Mouse (Mus musculus): ENCODE measurements at regions not wholly inside any gene's neighbourhood (a gene's known extent, or its start where the extent isn't known, plus 50 kb on each side); places are given as distances from the start of the nearest gene placed in this dataset.

GRCm38 (mm10) chr9:113342131-113342530 is 365.9 kb downstream of the Pdcd6ip start:
- Histone ChIP-seq H3K9ac (ENCODE audit: low read depth, low read length) (no peak overlapping the region), H3K27me3 (replicated peaks; ENCODE audit: control insufficient read depth, insufficient read depth, low read length) (no peaks in the 10 kb centered on the region), H3K4me3 (ENCODE audit: low read depth, low read length) (no peak overlapping the region), H3K27ac (replicated peaks; ENCODE audit: low read depth, low read length) (no peak overlapping the region), H3K36me3 (ENCODE audit: control insufficient read depth, insufficient read depth, low read length) (no peaks in the 10 kb centered on the region), H3K9me3 (ENCODE audit: control insufficient read depth, low read length) (no peaks in the 10 kb centered on the region), H3K4me2 (ENCODE audit: low read depth, low read length) (no peak overlapping the region), H3K4me1 (ENCODE audit: control insufficient read depth, insufficient read depth, low read length) (no peaks in the 10 kb centered on the region)
- WGBS: 74% methylated on average over 7 of the region's 7 CpGs
- ATAC-seq (ENCODE audit: low read depth) (no peak), DNase-seq (ENCODE audit: low spot score) (no peak)

- no peak overlapping the region for H3K4me2 ChIP-seq (ENCODE audit: low read depth, low read length)
- DNase-seq (ENCODE audit: low spot score) (no peak), ATAC-seq (ENCODE audit: low read depth) (no peak)
- H3K4me1 ChIP-seq (ENCODE audit: control insufficient read depth, insufficient read depth, low read length): no peaks in the 10 kb centered on the region
- H3K27ac ChIP-seq (replicated peaks; ENCODE audit: low read depth, low read length): no peak overlapping the region
- H3K4me3 ChIP-seq (ENCODE audit: low read depth, low read length): no peak overlapping the region
- H3K9me3 ChIP-seq (ENCODE audit: control insufficient read depth, low read length): no peaks in the 10 kb centered on the region
- WGBS: 57% methylated on average over 6 of the region's 6 CpGs
- no peak overlapping the region for H3K9ac ChIP-seq (ENCODE audit: low read depth, low read length)
- no peaks in the 10 kb centered on the region for H3K36me3 ChIP-seq (ENCODE audit: control insufficient read depth, insufficient read depth, low read length)
- no peaks in the 10 kb centered on the region for H3K27me3 ChIP-seq (replicated peaks; ENCODE audit: control insufficient read depth, insufficient read depth, low read length)
These were observed 367.2 kb downstream of the Pdcd6ip start for GRCm38 (mm10) chr9:113340838-113341237.

DNA sequence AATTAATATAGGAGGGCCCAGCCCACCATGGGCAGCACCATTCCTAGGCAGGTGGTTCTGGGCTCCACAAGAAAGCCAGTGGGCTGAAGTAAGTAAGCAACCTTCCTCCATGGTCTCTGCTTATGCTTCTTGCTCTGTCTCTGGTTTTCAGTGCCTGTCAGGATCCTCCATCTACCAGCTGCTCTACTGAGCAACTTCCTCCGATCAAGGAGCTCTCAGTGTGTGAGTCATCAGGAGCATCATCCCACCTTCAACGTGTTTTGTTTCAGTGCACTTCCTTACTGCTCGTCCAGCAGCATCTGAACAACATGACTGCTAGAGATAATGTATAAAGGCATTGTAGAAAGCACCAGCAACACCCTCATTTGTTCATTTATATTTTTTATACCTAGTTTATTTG is 368.0 kb downstream of the Pdcd6ip start:
- Histone ChIP-seq H3K36me3 (ENCODE audit: control insufficient read depth, insufficient read depth, low read length) (no peaks in the 10 kb centered on the region), H3K27ac (replicated peaks; ENCODE audit: low read depth, low read length) (no peak overlapping the region), H3K9ac (ENCODE audit: low read depth, low read length) (no peak overlapping the region), H3K9me3 (ENCODE audit: control insufficient read depth, low read length) (no peaks in the 10 kb centered on the region), H3K27me3 (replicated peaks; ENCODE audit: control insufficient read depth, insufficient read depth, low read length) (no peaks in the 10 kb centered on the region), H3K4me2 (ENCODE audit: low read depth, low read length) (no peak overlapping the region), H3K4me3 (ENCODE audit: low read depth, low read length) (no peak overlapping the region), H3K4me1 (ENCODE audit: control insufficient read depth, insufficient read depth, low read length) (no peaks in the 10 kb centered on the region)
- 88% methylated on average over 3 of the region's 3 CpGs for WGBS
- no peak for ATAC-seq (ENCODE audit: low read depth)
- no peak for DNase-seq (ENCODE audit: low spot score)

DNA sequence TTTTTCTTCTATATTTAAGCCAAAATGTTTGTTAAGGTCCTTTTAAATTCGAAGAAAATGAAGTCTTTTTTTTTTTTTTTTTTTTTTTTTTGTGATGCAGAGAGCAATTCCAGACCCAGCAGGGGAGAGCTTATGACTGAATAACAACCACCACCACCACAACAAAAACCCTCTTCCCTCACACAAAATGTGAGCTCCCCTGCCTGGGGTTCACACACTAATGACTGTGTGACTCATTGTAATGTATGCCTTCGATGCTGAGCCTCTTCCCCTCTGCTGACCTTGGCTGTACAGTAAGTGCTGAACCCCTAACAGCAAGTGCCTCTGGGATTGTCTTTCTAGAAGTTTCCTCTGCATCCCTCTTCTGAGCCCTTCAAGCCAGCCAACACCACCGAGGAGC is 383.6 kb downstream of the Pdcd6ip start:
- Histone ChIP-seq H3K4me2 (ENCODE audit: low read depth, low read length) (no peak overlapping the region), H3K36me3 (ENCODE audit: control insufficient read depth, insufficient read depth, low read length) (no peaks in the 10 kb centered on the region), H3K27ac (replicated peaks; ENCODE audit: low read depth, low read length) (no peak overlapping the region), H3K27me3 (replicated peaks; ENCODE audit: control insufficient read depth, insufficient read depth, low read length) (no peaks in the 10 kb centered on the region), H3K4me3 (ENCODE audit: low read depth, low read length) (no peak overlapping the region), H3K4me1 (ENCODE audit: control insufficient read depth, insufficient read depth, low read length) (no peaks in the 10 kb centered on the region), H3K9ac (ENCODE audit: low read depth, low read length) (no peak overlapping the region), H3K9me3 (ENCODE audit: control insufficient read depth, low read length) (no peaks in the 10 kb centered on the region)
- DNase-seq (ENCODE audit: low spot score) (no peak), ATAC-seq (ENCODE audit: low read depth) (no peak)
- 63% methylated on average over 3 of the region's 3 CpGs for WGBS

DNA sequence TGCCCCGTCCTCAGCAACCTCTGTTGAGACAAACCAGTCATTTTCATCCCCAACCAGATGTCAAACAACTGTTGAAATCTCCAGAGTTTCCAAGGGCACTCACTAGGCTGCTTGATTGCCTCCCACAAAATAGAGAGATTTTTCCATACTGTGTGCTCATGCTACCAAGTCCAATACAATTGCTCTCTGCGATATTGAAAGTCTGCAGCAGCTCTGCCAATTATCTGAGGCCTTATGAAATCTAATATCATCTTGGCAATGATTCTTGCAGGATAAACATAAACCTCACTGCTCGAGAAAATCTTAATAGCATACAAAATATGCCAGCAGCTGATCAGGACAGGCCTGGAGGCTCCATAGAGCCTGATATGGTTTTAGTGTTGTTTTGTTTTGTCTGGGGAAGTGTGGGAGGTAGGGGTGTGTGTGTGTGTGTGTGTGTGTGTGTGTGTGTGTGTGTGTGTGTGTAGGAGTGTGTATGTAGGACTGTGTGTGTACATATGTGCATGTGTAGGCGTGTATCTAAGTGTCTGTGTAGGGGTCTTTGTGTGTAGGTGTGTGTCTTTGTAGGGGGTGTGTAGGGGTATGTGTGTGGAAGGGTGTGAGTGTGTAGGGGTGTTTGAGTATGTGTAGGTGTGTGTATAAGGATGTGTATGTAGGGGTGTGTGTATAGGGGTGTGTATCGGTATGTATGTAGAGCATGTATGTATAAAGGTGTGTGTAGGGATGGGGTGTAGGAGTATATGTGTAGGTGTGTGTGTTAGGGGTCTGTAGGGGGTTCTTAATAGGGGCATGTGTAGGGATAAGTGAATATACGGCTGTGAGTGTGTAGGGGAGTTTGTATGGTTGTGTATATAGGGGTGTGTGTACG is 398.1 kb downstream of the Pdcd6ip start:
- no peak overlapping the region for H3K27ac ChIP-seq (replicated peaks; ENCODE audit: low read depth, low read length)
- H3K4me3 ChIP-seq (ENCODE audit: low read depth, low read length): no peak overlapping the region
- no peaks in the 10 kb centered on the region for H3K4me1 ChIP-seq (ENCODE audit: control insufficient read depth, insufficient read depth, low read length)
- DNase-seq (ENCODE audit: low spot score) (peak; percentile 75), ATAC-seq (ENCODE audit: low read depth) (peak; percentile 70)
- WGBS: 70% methylated on average over 7 of the region's 7 CpGs
- H3K9ac ChIP-seq (ENCODE audit: low read depth, low read length): no peak overlapping the region
- no peak overlapping the region for H3K4me2 ChIP-seq (ENCODE audit: low read depth, low read length)
- H3K36me3 ChIP-seq (ENCODE audit: control insufficient read depth, insufficient read depth, low read length): no peaks in the 10 kb centered on the region
- no peaks in the 10 kb centered on the region for H3K9me3 ChIP-seq (ENCODE audit: control insufficient read depth, low read length)
- H3K27me3 ChIP-seq (replicated peaks; ENCODE audit: control insufficient read depth, insufficient read depth, low read length): no peaks in the 10 kb centered on the region

DNA sequence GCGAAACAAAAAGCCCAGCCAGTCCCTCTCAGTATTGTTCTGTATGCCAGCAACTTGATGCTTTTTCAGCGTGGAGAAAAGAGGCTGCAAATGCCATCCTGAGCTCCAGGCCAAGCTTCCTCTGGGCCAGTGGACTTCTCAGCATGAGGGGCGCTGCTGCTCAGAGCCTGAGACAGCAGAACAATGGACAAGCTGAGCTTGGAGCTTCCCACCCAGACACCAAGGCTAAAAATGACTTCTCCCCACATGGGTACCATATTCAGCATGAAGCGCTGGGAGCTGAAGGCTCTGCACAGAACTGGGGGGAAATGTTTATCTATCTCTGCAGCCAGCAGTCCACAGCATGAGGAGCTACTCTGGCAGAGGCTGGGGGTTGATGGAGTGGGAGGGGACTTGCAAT is 402.3 kb downstream of the Pdcd6ip start:
- ATAC-seq (ENCODE audit: low read depth): no peak

DNA sequence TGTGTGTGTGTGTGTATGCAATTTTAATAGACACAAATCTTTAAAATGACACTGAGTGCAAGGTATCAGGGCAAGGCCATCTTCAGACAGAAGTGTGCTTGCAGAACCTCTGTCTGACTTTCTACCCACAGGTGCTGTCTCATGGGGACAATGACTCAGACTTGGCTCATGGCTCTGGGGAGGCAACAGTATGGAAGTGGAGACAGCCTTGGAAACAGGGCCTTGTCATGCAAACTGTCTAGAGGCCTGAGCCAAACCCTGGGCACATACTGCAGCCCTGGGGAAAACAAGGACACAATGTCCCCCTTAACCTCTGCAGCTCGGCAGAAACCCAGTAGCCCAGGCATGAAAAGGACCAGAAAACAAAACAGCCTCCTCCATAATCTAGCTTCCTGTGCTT is 405.6 kb downstream of the Pdcd6ip start:
- no peak for ATAC-seq (ENCODE audit: low read depth)
- H3K4me3 ChIP-seq (ENCODE audit: low read depth, low read length): no peak overlapping the region
- no peaks in the 10 kb centered on the region for H3K36me3 ChIP-seq (ENCODE audit: control insufficient read depth, insufficient read depth, low read length)
- H3K27me3 ChIP-seq (replicated peaks; ENCODE audit: control insufficient read depth, insufficient read depth, low read length): no peaks in the 10 kb centered on the region
- no peak overlapping the region for H3K9ac ChIP-seq (ENCODE audit: low read depth, low read length)
- no peak overlapping the region for H3K4me2 ChIP-seq (ENCODE audit: low read depth, low read length)
- DNase-seq (ENCODE audit: low spot score): peak; percentile 3
- 28% methylated on average over 1 of the region's 1 CpGs for WGBS
- no peaks in the 10 kb centered on the region for H3K9me3 ChIP-seq (ENCODE audit: control insufficient read depth, low read length)
- H3K4me1 ChIP-seq (ENCODE audit: control insufficient read depth, insufficient read depth, low read length): no peaks in the 10 kb centered on the region
- H3K27ac ChIP-seq (replicated peaks; ENCODE audit: low read depth, low read length): no peak overlapping the region

More for the DNA sequence above, 402.3 kb downstream of the Pdcd6ip start:
- no peaks in the 10 kb centered on the region for H3K9me3 ChIP-seq (ENCODE audit: control insufficient read depth, low read length)
- peak overlapping the region; percentile 19; the same call in 1 of the 2 replicates for H3K9ac ChIP-seq (ENCODE audit: low read depth, low read length)
- no peak overlapping the region for H3K4me3 ChIP-seq (ENCODE audit: low read depth, low read length)
- H3K4me2 ChIP-seq (ENCODE audit: low read depth, low read length): no peak overlapping the region
- 52% methylated on average over 4 of the region's 4 CpGs for WGBS
- no peak overlapping the region for H3K27ac ChIP-seq (replicated peaks; ENCODE audit: low read depth, low read length)
- no peaks in the 10 kb centered on the region for H3K36me3 ChIP-seq (ENCODE audit: control insufficient read depth, insufficient read depth, low read length)
- DNase-seq (ENCODE audit: low spot score): no peak
- H3K4me1 ChIP-seq (ENCODE audit: control insufficient read depth, insufficient read depth, low read length): no peaks in the 10 kb centered on the region
- H3K27me3 ChIP-seq (replicated peaks; ENCODE audit: control insufficient read depth, insufficient read depth, low read length): no peaks in the 10 kb centered on the region

DNA sequence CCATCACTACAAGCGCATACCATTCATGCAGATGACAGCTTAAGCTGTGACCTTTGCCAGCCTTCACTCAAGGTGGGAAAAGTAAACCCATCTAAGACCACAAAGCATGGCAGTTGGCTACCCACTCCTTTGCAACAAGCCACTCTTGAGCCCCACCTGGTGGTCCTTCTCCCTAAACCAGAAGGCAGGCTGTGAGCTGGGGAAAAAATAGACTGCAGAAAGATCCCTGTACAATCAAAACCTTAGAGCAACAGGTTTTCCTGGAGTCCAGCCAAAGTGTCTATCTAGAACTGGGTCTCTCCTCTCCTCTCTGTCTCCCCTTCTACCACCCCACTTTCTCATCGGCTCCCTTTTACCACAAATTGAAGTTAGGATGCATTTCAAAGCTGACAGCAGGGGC is 407.2 kb downstream of the Pdcd6ip start:
- no peak overlapping the region for H3K4me2 ChIP-seq (ENCODE audit: low read depth, low read length)
- H3K27ac ChIP-seq (replicated peaks; ENCODE audit: low read depth, low read length): no peak overlapping the region
- no peak for ATAC-seq (ENCODE audit: low read depth)
- no peaks in the 10 kb centered on the region for H3K4me1 ChIP-seq (ENCODE audit: control insufficient read depth, insufficient read depth, low read length)
- H3K27me3 ChIP-seq (replicated peaks; ENCODE audit: control insufficient read depth, insufficient read depth, low read length): no peaks in the 10 kb centered on the region
- H3K9ac ChIP-seq (ENCODE audit: low read depth, low read length): no peak overlapping the region
- no peak overlapping the region for H3K4me3 ChIP-seq (ENCODE audit: low read depth, low read length)
- H3K9me3 ChIP-seq (ENCODE audit: control insufficient read depth, low read length): no peaks in the 10 kb centered on the region
- no peaks in the 10 kb centered on the region for H3K36me3 ChIP-seq (ENCODE audit: control insufficient read depth, insufficient read depth, low read length)
- WGBS: 6% methylated on average over 2 of the region's 2 CpGs
- peak; percentile 31 for DNase-seq (ENCODE audit: low spot score)

DNA sequence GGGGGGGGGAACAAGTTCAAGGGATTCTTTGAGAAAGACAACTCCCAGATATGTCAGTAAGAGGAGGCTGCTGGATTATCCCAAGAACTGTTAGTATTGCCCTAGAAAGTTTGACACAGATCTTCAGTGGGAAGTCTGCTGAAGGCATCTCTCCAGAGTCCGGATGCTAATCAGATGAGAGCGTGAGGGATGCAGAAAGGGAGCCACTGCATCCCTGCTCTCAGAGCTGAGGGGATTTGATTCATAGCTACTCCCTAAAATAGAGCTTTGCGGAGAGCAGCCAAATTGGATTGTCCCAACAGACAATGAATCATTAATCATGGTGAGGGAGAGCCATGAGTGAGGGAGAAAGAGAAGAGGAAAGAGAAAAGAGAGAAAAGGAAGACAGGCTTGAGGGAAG is 408.2 kb downstream of the Pdcd6ip start:
- no peak overlapping the region for H3K4me2 ChIP-seq (ENCODE audit: low read depth, low read length)
- WGBS: 38% methylated on average over 3 of the region's 3 CpGs

More for the DNA sequence above, 408.2 kb downstream of the Pdcd6ip start:
- Histone ChIP-seq H3K27ac (replicated peaks; ENCODE audit: low read depth, low read length) (no peak overlapping the region), H3K4me1 (ENCODE audit: control insufficient read depth, insufficient read depth, low read length) (no peaks in the 10 kb centered on the region), H3K9ac (ENCODE audit: low read depth, low read length) (no peak overlapping the region), H3K4me3 (ENCODE audit: low read depth, low read length) (no peak overlapping the region), H3K36me3 (ENCODE audit: control insufficient read depth, insufficient read depth, low read length) (no peaks in the 10 kb centered on the region), H3K9me3 (ENCODE audit: control insufficient read depth, low read length) (no peaks in the 10 kb centered on the region), H3K27me3 (replicated peaks; ENCODE audit: control insufficient read depth, insufficient read depth, low read length) (no peaks in the 10 kb centered on the region)
- no peak for DNase-seq (ENCODE audit: low spot score)
- ATAC-seq (ENCODE audit: low read depth): no peak
